Comparison of ENCODE assay signal across 8 mouse cellular contexts in the genomic region with DNA sequence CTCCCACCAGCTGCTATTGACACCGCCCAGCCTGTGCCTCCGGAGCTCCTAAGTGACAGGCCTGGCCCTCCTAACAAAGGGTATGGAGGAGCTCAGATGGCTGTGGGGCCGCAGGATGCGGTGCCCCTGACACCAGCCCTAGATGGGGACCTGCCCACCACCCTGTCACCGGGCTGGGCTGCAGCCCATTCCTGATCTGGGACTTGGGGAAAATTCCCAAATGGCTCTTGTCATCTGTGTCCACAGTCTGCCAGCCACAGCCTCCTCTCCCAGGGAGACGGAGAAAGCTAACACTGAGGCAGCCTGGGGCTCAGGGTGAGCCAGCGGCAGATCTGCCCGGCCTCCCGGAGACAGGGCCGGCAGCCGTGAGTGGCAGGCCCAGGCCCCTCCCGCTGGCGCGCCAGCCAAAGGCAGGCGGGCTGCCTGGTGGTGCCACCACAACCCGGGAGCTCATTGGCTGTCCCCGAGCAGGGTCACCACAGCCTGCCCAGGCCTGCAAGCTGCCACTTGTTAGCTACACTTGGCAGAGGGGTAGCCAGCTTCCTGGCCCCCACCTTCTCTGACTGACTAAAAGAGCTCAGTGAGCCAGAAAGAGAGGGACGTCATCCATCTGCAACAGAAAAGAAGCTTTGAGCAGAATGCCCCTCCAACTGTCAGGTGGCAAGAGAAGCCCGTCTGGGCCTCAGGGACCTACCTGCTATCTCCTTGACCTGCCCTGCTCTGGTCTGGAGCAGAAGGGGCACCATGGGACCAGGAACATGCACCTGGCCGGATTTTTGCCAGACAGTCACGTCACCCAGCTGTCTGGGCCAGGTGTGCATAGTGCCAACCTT. TPM values are rescaled to one million over a fixed set of nuclear protein-coding genes. Genes with fewer than 3 reads are reported as not detected.
DNase-seq lines count a peak whose midpoint lies in the region; ATAC-seq and TF ChIP-seq lines count a peak whose summit lies in the region.

No protein-coding gene starts in this region.

- no peak for TF ChIP-seq POLR2A in bone marrow macrophage, adult 2 months (IDR thresholded peaks at IDR 0.05; ENCODE audit: borderline replicate concordance, low read depth, low read length)
- peak; percentile 83 for TF ChIP-seq POLR2A in myocyte (IDR thresholded peaks at IDR 0.05; ENCODE audit: insufficient read length, low read depth)

- peak overlapping the region; percentile 81 for H3K27ac ChIP-seq in bone marrow macrophage, adult 2 months (ENCODE audit: insufficient read depth, low read depth, low read length)
- H3K27ac ChIP-seq in heart, embryonic 12.5 days (ENCODE audit: poor library complexity, severe bottlenecking), result peak overlapping the region; percentile 93
- peak overlapping the region; percentile 81 for H3K27ac ChIP-seq in kidney, postnatal 0 days
- H3K27ac ChIP-seq in liver, embryonic 11.5 days (ENCODE audit: low read depth, low read length), result peak overlapping the region; percentile 95
- H3K27ac ChIP-seq in stomach, embryonic 16.5 days (ENCODE audit: low read length), result peak overlapping the region; percentile 96

- H3K4me3 ChIP-seq in bone marrow macrophage, adult 2 months (ENCODE audit: insufficient read depth, low read length), result 0 out of 2 replicates have a peak overlapping the region, but pooled peaks have one; percentile 2
- H3K4me3 ChIP-seq in heart, embryonic 12.5 days, result 0 out of 2 replicates have a peak overlapping the region, but pooled peaks have one; percentile 2
- H3K4me3 ChIP-seq in kidney, postnatal 0 days (replicated peaks; ENCODE audit: low read depth, low read length), result no peak overlapping the region
- H3K4me3 ChIP-seq in liver, embryonic 11.5 days (ENCODE audit: low read depth, low read length), result peak overlapping the region; percentile 30
- H3K4me3 ChIP-seq in myocyte, result no peak overlapping the region
- H3K4me3 ChIP-seq in stomach, embryonic 16.5 days (replicated peaks; ENCODE audit: low read length), result 0 out of 2 replicates have a peak overlapping the region, but pooled peaks have one; percentile 4

- ATAC-seq in erythroblast, adult 5-6 weeks (replicated peaks; ENCODE audit: low FRiP score, poor library complexity, severe bottlenecking), result peak; percentile 84
- peak; percentile 92 for ATAC-seq in heart, embryonic 12.5 days (ENCODE audit: insufficient number of reproducible peaks, low FRiP score)
- ATAC-seq in kidney, postnatal 0 days (replicated peaks; ENCODE audit: low FRiP score, low read depth), result peak; percentile 95
- peak; percentile 93 for ATAC-seq in liver, embryonic 11.5 days (replicated peaks; ENCODE audit: low FRiP score)
- peak; percentile 91 for ATAC-seq in stomach, embryonic 16.5 days (ENCODE audit: insufficient read depth, low FRiP score)

- H3K9ac ChIP-seq in heart, embryonic 12.5 days, result peak overlapping the region; percentile 67
- H3K9ac ChIP-seq in kidney, postnatal 0 days (ENCODE audit: low read depth, low read length), result peak overlapping the region; percentile 41; the same call in 1 of the 2 replicates
- peak overlapping the region; percentile 67 for H3K9ac ChIP-seq in liver, embryonic 11.5 days (ENCODE audit: low read depth, low read length)
- peak overlapping the region; percentile 67 for H3K9ac ChIP-seq in stomach, embryonic 16.5 days (ENCODE audit: low read length)

- H3K4me2 ChIP-seq in heart, embryonic 12.5 days, result peak overlapping the region; percentile 54
- peak overlapping the region; percentile 14; the same call in 1 of the 2 replicates for H3K4me2 ChIP-seq in kidney, postnatal 0 days (ENCODE audit: low read length)
- peak overlapping the region; percentile 62 for H3K4me2 ChIP-seq in liver, embryonic 11.5 days
- H3K4me2 ChIP-seq in myocyte (ENCODE audit: low read depth), result peak overlapping the region; percentile 64
- peak overlapping the region; percentile 39 for H3K4me2 ChIP-seq in stomach, embryonic 16.5 days (ENCODE audit: low read depth, low read length)

- DNase-seq in B cell, adult 2 months, result peak; percentile 92 to 94
- peak; percentile 83 for DNase-seq in kidney, postnatal 0 days (ENCODE audit: low spot score)
- peak; percentile 83 for DNase-seq in liver, embryonic 11.5 days (ENCODE audit: low spot score)

- no peak overlapping the region for H3ac ChIP-seq in myocyte (ENCODE audit: control insufficient read depth, insufficient read length)

- no peaks in the 10 kb centered on the region for H3K27me3 ChIP-seq in heart, embryonic 12.5 days (replicated peaks)
- no peaks in the 10 kb centered on the region for H3K27me3 ChIP-seq in kidney, postnatal 0 days (ENCODE audit: insufficient read depth, low read length)
- no peaks in the 10 kb centered on the region for H3K27me3 ChIP-seq in liver, embryonic 11.5 days (replicated peaks; ENCODE audit: control insufficient read depth, insufficient read depth, low read length)
- H3K27me3 ChIP-seq in myocyte (ENCODE audit: control insufficient read depth, insufficient read depth, insufficient read length), result no peaks in the 10 kb centered on the region
- H3K27me3 ChIP-seq in stomach, embryonic 16.5 days (ENCODE audit: control insufficient read depth, insufficient read depth, low read length), result no peaks in the 10 kb centered on the region

- 10% methylated on average over 21 of the region's 21 CpGs for WGBS in heart, embryonic 12.5 days
- WGBS in kidney, postnatal 0 days, result 8% methylated on average over 21 of the region's 21 CpGs
- WGBS in liver, embryonic 11.5 days, result 16% methylated on average over 21 of the region's 21 CpGs
- 10% methylated on average over 21 of the region's 21 CpGs for WGBS in stomach, embryonic 16.5 days

- H3K4me1 ChIP-seq in bone marrow macrophage, adult 2 months (ENCODE audit: control insufficient read depth, insufficient read depth, low read length), result peaks cover 42% of the 10 kb centered on the region
- peaks cover 72% of the 10 kb centered on the region for H3K4me1 ChIP-seq in heart, embryonic 12.5 days (replicated peaks)
- peaks cover 25% of the 10 kb centered on the region for H3K4me1 ChIP-seq in kidney, postnatal 0 days (replicated peaks; ENCODE audit: insufficient read depth, low read length)
- peaks cover 51% of the 10 kb centered on the region for H3K4me1 ChIP-seq in liver, embryonic 11.5 days (replicated peaks; ENCODE audit: control insufficient read depth, insufficient read depth, low read length)
- H3K4me1 ChIP-seq in stomach, embryonic 16.5 days (ENCODE audit: control insufficient read depth, insufficient read depth, low read length), result peaks cover 51% of the 10 kb centered on the region

- no peak for TF ChIP-seq CTCF in bone marrow macrophage, adult 2 months (IDR thresholded peaks at IDR 0.05; ENCODE audit: low read depth, low read length)
- no peak for TF ChIP-seq CTCF in kidney, postnatal 0 days (IDR thresholded peaks at IDR 0.05; ENCODE audit: low read depth)

- peaks cover 37% of the 10 kb centered on the region for H3K36me3 ChIP-seq in heart, embryonic 12.5 days
- peaks cover 28% of the 10 kb centered on the region; the same call in 1 of the 2 replicates for H3K36me3 ChIP-seq in kidney, postnatal 0 days (ENCODE audit: insufficient read depth, low read length)
- H3K36me3 ChIP-seq in liver, embryonic 11.5 days (ENCODE audit: control insufficient read depth, insufficient read depth, low read length), result peaks cover 22% of the 10 kb centered on the region
- peaks cover 15% of the 10 kb centered on the region for H3K36me3 ChIP-seq in myocyte (ENCODE audit: control insufficient read depth, insufficient read depth)
- peaks cover 14% of the 10 kb centered on the region; the same call in 1 of the 2 replicates for H3K36me3 ChIP-seq in stomach, embryonic 16.5 days (ENCODE audit: control insufficient read depth, insufficient read depth, low read length)

- H3K79me2 ChIP-seq in myocyte (ENCODE audit: control insufficient read depth, insufficient read depth), result no peaks in the 10 kb centered on the region

- H3K9me3 ChIP-seq in heart, embryonic 12.5 days (replicated peaks), result no peaks in the 10 kb centered on the region
- no peaks in the 10 kb centered on the region for H3K9me3 ChIP-seq in kidney, postnatal 0 days (replicated peaks; ENCODE audit: low read length)
- H3K9me3 ChIP-seq in liver, embryonic 11.5 days (ENCODE audit: control insufficient read depth, low read length), result no peaks in the 10 kb centered on the region
- H3K9me3 ChIP-seq in stomach, embryonic 16.5 days (replicated peaks; ENCODE audit: control insufficient read depth, low read length), result no peaks in the 10 kb centered on the region

TF ChIP-seq in myocyte, 11 proteins besides CTCF, POLR2A, EP300 and RAD21 (continues in another document):
- TF ChIP-seq TCF3 (IDR thresholded peaks at IDR 0.05; ENCODE audit: insufficient read length, low read depth) (no peak), POLR2AphosphoS2 (IDR thresholded peaks at IDR 0.05; ENCODE audit: insufficient read length, low read depth) (peak; percentile 97), E2F4 (IDR thresholded peaks at IDR 0.05; ENCODE audit: insufficient read depth) (no peak), REST (IDR thresholded peaks at IDR 0.05; ENCODE audit: insufficient read depth, insufficient read length) (no peak), USF1 (IDR thresholded peaks at IDR 0.05; ENCODE audit: low read depth) (no peak), MYOD1 (IDR thresholded peaks at IDR 0.05; ENCODE audit: control insufficient read depth in 1 of 3, insufficient read length in 2 of 3, low read depth in 2 of 3) (peak in 1 of 3 experiments; percentile 53)

RNA-seq across cellular contexts. Expression of gene Dnajb12, which starts 20.2 kb away (rescaled TPM):
- polyA plus RNA-seq in bone marrow macrophage, adult 2 months (2012; ENCODE audit: insufficient read depth, insufficient read length, missing spikeins), result 26.3 and 32.7 TPM in 2 replicates
- total RNA-seq in erythroblast, adult 5-6 weeks (2015; ENCODE audit: low replicate concordance), result 13.6 and 28.2 TPM in 2 replicates
- total RNA-seq in erythroblast, adult 5-6 weeks (2017; ENCODE audit: low replicate concordance), result 39.8 and 43.4 TPM in 2 replicates
- polyA plus RNA-seq in heart, embryonic 12.5 days (2016; fragmentation: Nextera tagmentation; extraction: Ambion mirVana), result 31.4 and 32.8 TPM in 2 replicates
- polyA plus RNA-seq in kidney, postnatal 0 days (2015; fragmentation: Nextera tagmentation; extraction: Ambion mirVana), result 27.9 and 30.2 TPM in 2 replicates
- polyA plus RNA-seq in liver, embryonic 11.5 days (2014; fragmentation: Nextera tagmentation; extraction: Ambion mirVana), result 27.4 and 30.2 TPM in 2 replicates
- polyA plus RNA-seq in myocyte (2012; fragmentation: generic; extraction: Trizol), result 45.2 TPM
- 20.4 and 26.1 TPM in 2 replicates for polyA plus RNA-seq in stomach, embryonic 16.5 days (2015; fragmentation: Nextera tagmentation; extraction: Ambion mirVana)

RNA-seq across cellular contexts. Expression of gene Ddit4, which starts 52.1 kb away (rescaled TPM):
- 3.4 and 3.5 TPM in 2 replicates for polyA plus RNA-seq in bone marrow macrophage, adult 2 months (2012; ENCODE audit: insufficient read depth, insufficient read length, missing spikeins)
- 1.7 TPM in 1 of 2 replicates, not detected in the other for total RNA-seq in erythroblast, adult 5-6 weeks (2015; ENCODE audit: low replicate concordance)
- total RNA-seq in erythroblast, adult 5-6 weeks (2017; ENCODE audit: low replicate concordance), result 0.17 and 0.84 TPM in 2 replicates
- polyA plus RNA-seq in heart, embryonic 12.5 days (2016; fragmentation: Nextera tagmentation; extraction: Ambion mirVana), result 23.9 and 25.7 TPM in 2 replicates
- 23.0 and 24.0 TPM in 2 replicates for polyA plus RNA-seq in kidney, postnatal 0 days (2015; fragmentation: Nextera tagmentation; extraction: Ambion mirVana)
- 2.7 and 4.3 TPM in 2 replicates for polyA plus RNA-seq in liver, embryonic 11.5 days (2014; fragmentation: Nextera tagmentation; extraction: Ambion mirVana)
- polyA plus RNA-seq in myocyte (2012; fragmentation: generic; extraction: Trizol), result 266 TPM
- 30.4 and 34.8 TPM in 2 replicates for polyA plus RNA-seq in stomach, embryonic 16.5 days (2015; fragmentation: Nextera tagmentation; extraction: Ambion mirVana)

Comparison
In these comparisons a context has a peak if more than half of its experiments do, and no peak if none do; other contexts are left out.
1. H3K4me3 ChIP-seq: peak in bone marrow macrophage, adult 2 months (single experiment), heart, embryonic 12.5 days (single experiment), liver, embryonic 11.5 days (single experiment) and stomach, embryonic 16.5 days (single experiment); none in kidney, postnatal 0 days (single experiment) and myocyte (single experiment).
2. H3K4me2 ChIP-seq: peak in every context shown above with its lines; median percentile 64 in myocyte; 62 in liver, embryonic 11.5 days; 54 in heart, embryonic 12.5 days; 39 in stomach, embryonic 16.5 days; 14 in kidney, postnatal 0 days.
3. Peak in every context shown above with its lines, with median percentiles within 50 percentile points of each other: DNase-seq, H3K27ac ChIP-seq, ATAC-seq and H3K9ac ChIP-seq.